Comparison of ENCODE assay signal across 8 mouse cellular contexts in the genomic region with DNA sequence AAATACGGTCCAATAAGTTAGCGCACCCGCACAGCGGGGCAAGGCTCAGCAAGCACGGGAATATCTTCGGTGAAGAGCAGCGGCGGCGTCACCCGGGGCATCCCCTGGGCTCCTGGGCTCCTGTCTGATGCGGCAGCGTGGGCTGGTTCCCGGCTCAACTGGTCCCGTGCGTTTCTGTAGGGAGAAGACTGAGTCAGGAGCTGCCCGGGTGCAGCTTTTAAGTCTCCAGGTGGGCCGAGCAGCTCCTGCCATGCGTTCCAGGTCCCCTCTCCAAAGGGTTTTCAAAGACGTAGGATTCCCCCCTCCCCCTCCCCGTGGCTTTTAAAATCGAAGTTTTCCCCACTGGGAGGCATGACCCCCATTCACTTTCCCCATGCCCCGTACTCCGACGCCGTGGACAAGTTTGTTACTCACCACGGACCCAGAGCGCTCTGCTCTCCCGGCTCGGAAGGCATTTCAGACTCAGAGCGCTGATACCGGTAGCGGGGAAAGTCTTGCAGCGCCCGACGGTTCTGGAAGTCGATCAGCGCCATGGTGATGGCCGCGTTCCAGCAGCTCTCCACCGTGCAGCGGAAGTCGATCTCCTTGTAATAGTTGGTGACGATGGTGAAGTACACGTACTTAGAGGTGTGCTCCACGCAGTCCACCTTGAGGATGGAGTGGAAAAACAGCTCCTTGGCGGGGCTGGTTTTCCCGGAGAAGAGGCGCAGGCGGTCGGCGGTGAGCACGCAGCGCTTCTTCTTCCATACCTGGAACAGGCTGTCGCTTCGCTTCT. TPM values are rescaled to one million over a fixed set of nuclear protein-coding genes. Genes with fewer than 3 reads are reported as not detected.
DNase-seq lines count a peak whose midpoint lies in the region; ATAC-seq and TF ChIP-seq lines count a peak whose summit lies in the region.

No protein-coding gene starts in this region.

- peak overlapping the region; percentile 35 for H3K9ac ChIP-seq in lung, embryonic 14.5 days
- peak overlapping the region; percentile 1; the same call in 1 of the 2 replicates for H3K9ac ChIP-seq in neural tube, embryonic 15.5 days (replicated peaks)

- WGBS in spleen, adult 2 months: 6% methylated on average over 55 of the region's 55 CpGs
- WGBS in lung, embryonic 14.5 days: 1% methylated on average over 55 of the region's 55 CpGs
- WGBS in neural tube, embryonic 15.5 days: 2% methylated on average over 55 of the region's 55 CpGs

- no peak for TF ChIP-seq CTCF in spleen, adult 2 months (IDR thresholded peaks at IDR 0.05; ENCODE audit: extremely low read depth, insufficient read depth, insufficient read length, insufficient replicate concordance)
- TF ChIP-seq CTCF in lung, embryonic 14.5 days (IDR thresholded peaks at IDR 0.05; ENCODE audit: low read depth): no peak

- no peak for DNase-seq in spleen, adult 2 months (ENCODE audit: low read depth in 1 of 2, low spot score in 2 of 2)
- DNase-seq in spleen, adult 12 weeks (ENCODE audit: low spot score): no peak
- DNase-seq in brain, adult 2 months (ENCODE audit: low read depth, low spot score): peak; percentile 35
- peak; percentile 43 for DNase-seq in heart, adult 8-10 months (ENCODE audit: low spot score)
- DNase-seq in kidney, adult 9 months: peak; percentile 66
- DNase-seq in lung, embryonic 14.5 days: peak; percentile 78
- no peak for DNase-seq in spleen, postnatal 10 days (ENCODE audit: low spot score in 2 of 2)

- no peak for TF ChIP-seq POLR2A in spleen, adult 2 months (IDR thresholded peaks at IDR 0.05; ENCODE audit: low read depth, low read length)

- no peaks in the 10 kb centered on the region for H3K36me3 ChIP-seq in spleen, adult 2 months (ENCODE audit: control insufficient read depth, insufficient read depth, low read length)
- H3K36me3 ChIP-seq in lung, embryonic 14.5 days (ENCODE audit: insufficient read depth): no peaks in the 10 kb centered on the region
- no peaks in the 10 kb centered on the region for H3K36me3 ChIP-seq in neural tube, embryonic 15.5 days

- ATAC-seq in lung, embryonic 14.5 days (ENCODE audit: insufficient read depth): peak; percentile 20; the same call in 1 of the 2 replicates
- ATAC-seq in neural tube, embryonic 15.5 days (ENCODE audit: low FRiP score): peak; percentile 46; the same call in 1 of the 2 replicates

- peaks cover 15% of the 10 kb centered on the region for H3K27me3 ChIP-seq in spleen, adult 2 months (ENCODE audit: control insufficient read depth, insufficient read depth, low read length)
- peaks cover 43% of the 10 kb centered on the region for H3K27me3 ChIP-seq in lung, embryonic 14.5 days (ENCODE audit: insufficient read depth, low read length)
- H3K27me3 ChIP-seq in neural tube, embryonic 15.5 days (replicated peaks): peaks cover 58% of the 10 kb centered on the region

- peaks cover 3% of the 10 kb centered on the region; the same call in 1 of the 2 replicates for H3K4me1 ChIP-seq in spleen, adult 2 months (ENCODE audit: control insufficient read depth, insufficient read depth, insufficient read length)
- H3K4me1 ChIP-seq in lung, embryonic 14.5 days (ENCODE audit: insufficient read depth): peaks cover 4% of the 10 kb centered on the region; the same call in 1 of the 2 replicates
- peaks cover 20% of the 10 kb centered on the region for H3K4me1 ChIP-seq in neural tube, embryonic 15.5 days

- peak overlapping the region; percentile 89 for H3K4me2 ChIP-seq in lung, embryonic 14.5 days
- H3K4me2 ChIP-seq in neural tube, embryonic 15.5 days: peak overlapping the region; percentile 74

- peak overlapping the region; percentile 25; the same call in 1 of the 2 replicates for H3K4me3 ChIP-seq in spleen, adult 2 months (ENCODE audit: extremely low read depth, insufficient read depth, insufficient read length)
- H3K4me3 ChIP-seq in lung, embryonic 14.5 days (ENCODE audit: low read depth, low read length): peak overlapping the region; percentile 47
- peak overlapping the region; percentile 42 for H3K4me3 ChIP-seq in neural tube, embryonic 15.5 days (replicated peaks)

- no peaks in the 10 kb centered on the region for H3K9me3 ChIP-seq in lung, embryonic 14.5 days (ENCODE audit: low read depth, low read length)
- no peaks in the 10 kb centered on the region for H3K9me3 ChIP-seq in neural tube, embryonic 15.5 days (replicated peaks)

- no peak overlapping the region for H3K27ac ChIP-seq in spleen, adult 2 months (ENCODE audit: insufficient read depth, low read length)
- H3K27ac ChIP-seq in lung, embryonic 14.5 days (ENCODE audit: low read depth): no peak overlapping the region
- H3K27ac ChIP-seq in neural tube, embryonic 15.5 days (replicated peaks): no peak overlapping the region

RNA-seq across cellular contexts. Expression of a gene that starts 1.1 kb away (rescaled TPM):
- polyA plus RNA-seq in spleen, adult 2 months (2012; rRNA removed): 0.37 and 1.2 TPM in 2 replicates
- not detected for total RNA-seq in heart, adult 8-10 months (2022)
- polyA plus RNA-seq in lung, embryonic 14.5 days (2014; fragmentation: Nextera tagmentation; extraction: Ambion mirVana): 2.9 and 3.9 TPM in 2 replicates
- polyA plus RNA-seq in neural tube, embryonic 15.5 days (2015; fragmentation: Nextera tagmentation; extraction: Ambion mirVana): 1.0 and 1.3 TPM in 2 replicates

RNA-seq across cellular contexts. Expression of a gene that starts 28.3 kb away (rescaled TPM):
- polyA plus RNA-seq in spleen, adult 2 months (2012; rRNA removed): 1.7 and 2.2 TPM in 2 replicates
- under 1 TPM; 0.52 to 0.85 (median 0.54) TPM for total RNA-seq in heart, adult 8-10 months (2022)
- 0.91 and 1.4 TPM in 2 replicates for polyA plus RNA-seq in lung, embryonic 14.5 days (2014; fragmentation: Nextera tagmentation; extraction: Ambion mirVana)
- polyA plus RNA-seq in neural tube, embryonic 15.5 days (2015; fragmentation: Nextera tagmentation; extraction: Ambion mirVana): 0.61 and 2.0 TPM in 2 replicates

RNA-seq across cellular contexts. Expression of a gene that starts 41.0 kb away (rescaled TPM):
- polyA plus RNA-seq in spleen, adult 2 months (2012; rRNA removed): 2.2 and 2.5 TPM in 2 replicates
- total RNA-seq in heart, adult 8-10 months (2022): 10 to 100 TPM; 27.9 to 44.7 (median 34.9) TPM
- 587 and 596 TPM in 2 replicates for polyA plus RNA-seq in lung, embryonic 14.5 days (2014; fragmentation: Nextera tagmentation; extraction: Ambion mirVana)
- 275 and 292 TPM in 2 replicates for polyA plus RNA-seq in neural tube, embryonic 15.5 days (2015; fragmentation: Nextera tagmentation; extraction: Ambion mirVana)

RNA-seq across cellular contexts. Expression of a gene that starts 47.1 kb away (rescaled TPM):
- 50.0 and 50.1 TPM in 2 replicates for polyA plus RNA-seq in spleen, adult 2 months (2012; rRNA removed)
- total RNA-seq in heart, adult 8-10 months (2022): 100 to 1,000 TPM; 172 to 189 (median 180) TPM
- 132 and 141 TPM in 2 replicates for polyA plus RNA-seq in lung, embryonic 14.5 days (2014; fragmentation: Nextera tagmentation; extraction: Ambion mirVana)
- 299 and 302 TPM in 2 replicates for polyA plus RNA-seq in neural tube, embryonic 15.5 days (2015; fragmentation: Nextera tagmentation; extraction: Ambion mirVana)

Comparison
In these comparisons a context has a peak if more than half of its experiments do, and no peak if none do; other contexts are left out.
1. DNase-seq: peak in brain, adult 2 months (single experiment), heart, adult 8-10 months (single experiment), kidney, adult 9 months (single experiment) and lung, embryonic 14.5 days (single experiment); none in spleen, adult 2 months (0 of 2), spleen, adult 12 weeks (single experiment) and spleen, postnatal 10 days (0 of 2).
2. RNA of a gene that starts 41.0 kb away (polyA plus RNA-seq): 587 to 596 TPM in lung, embryonic 14.5 days and 275 to 292 TPM in neural tube, embryonic 15.5 days; 2.2 to 2.5 TPM in spleen, adult 2 months; every median in the first group is over 10 times any median in the second.
3. Peak in every context shown above with its lines, with median percentiles within 50 percentile points of each other: H3K4me3 ChIP-seq.